In genomic region chr2:65268731-65269130, GRCm38 (mm10) we compare ENCODE assay signal across 17 mouse cellular contexts. TPM values are rescaled to one million over a fixed set of nuclear protein-coding genes. Genes with fewer than 3 reads are reported as not detected.
DNase-seq lines count a peak whose midpoint lies in the region; ATAC-seq and TF ChIP-seq lines count a peak whose summit lies in the region.
"Had no signal": no experiment of that assay in that cellular context is flagged by ENCODE, and none has a peak within 500 bp of the region (broad histone marks: within the 10 kb centered on the region; RNA-seq: fewer than 3 reads in every experiment).

No protein-coding gene starts in this region.

- H3K27me3 ChIP-seq in liver, adult 2 months (ENCODE audit: control insufficient read depth, insufficient read depth, low read length) = no peaks in the 10 kb centered on the region
- no peaks in the 10 kb centered on the region for H3K27me3 ChIP-seq in liver, embryonic 11.5 days (replicated peaks; ENCODE audit: control insufficient read depth, insufficient read depth, low read length)
- no peaks in the 10 kb centered on the region for H3K27me3 ChIP-seq in myocyte (ENCODE audit: control insufficient read depth, insufficient read depth, insufficient read length)
- H3K27me3 ChIP-seq: CH12.LX; embryonic facial prominence, embryonic 12.5 days; heart, embryonic 12.5 days; hindbrain, embryonic 15.5 days had no signal

- H3K36me3 ChIP-seq in liver, adult 2 months (ENCODE audit: control insufficient read depth, insufficient read depth, low read length) = no peaks in the 10 kb centered on the region
- no peaks in the 10 kb centered on the region for H3K36me3 ChIP-seq in liver, embryonic 11.5 days (ENCODE audit: control insufficient read depth, insufficient read depth, low read length)
- H3K36me3 ChIP-seq in myocyte (ENCODE audit: control insufficient read depth, insufficient read depth) = no peaks in the 10 kb centered on the region
- H3K36me3 ChIP-seq: embryonic facial prominence, embryonic 12.5 days; forebrain, embryonic 12.5 days; heart, embryonic 12.5 days; hindbrain, embryonic 15.5 days had no signal

- no peak overlapping the region for H3K27ac ChIP-seq in liver, adult 2 months (replicated peaks; ENCODE audit: insufficient read depth, low read depth, low read length)
- no peak overlapping the region for H3K27ac ChIP-seq in liver, embryonic 11.5 days (ENCODE audit: low read depth, low read length)
- H3K27ac ChIP-seq: embryonic facial prominence, embryonic 12.5 days; forebrain, embryonic 12.5 days; hindbrain, embryonic 15.5 days had no signal

- no peaks in the 10 kb centered on the region for H3K9me3 ChIP-seq in liver, embryonic 11.5 days (ENCODE audit: control insufficient read depth, low read length)
- H3K9me3 ChIP-seq: embryonic facial prominence, embryonic 12.5 days; forebrain, embryonic 12.5 days; heart, embryonic 12.5 days; hindbrain, embryonic 15.5 days had no signal

- H3ac ChIP-seq in myocyte (ENCODE audit: control insufficient read depth, insufficient read length) = no peak overlapping the region

- H3K79me2 ChIP-seq in liver, adult 2 months (ENCODE audit: control insufficient read depth, insufficient read depth, low read length) = no peaks in the 10 kb centered on the region
- no peaks in the 10 kb centered on the region for H3K79me2 ChIP-seq in myocyte (ENCODE audit: control insufficient read depth, insufficient read depth)

- DNase-seq in adrenal gland, adult 2 months = peak; percentile 57
- no peak for DNase-seq in adrenal gland, postnatal 4 days (ENCODE audit: low spot score in 2 of 2)
- peak; percentile 90 for DNase-seq in liver, adult 2 months (ENCODE audit: extremely low read depth, low read depth, low spot score)
- no peak for DNase-seq in liver, embryonic 11.5 days (ENCODE audit: low spot score)
- DNase-seq in NIH3T3 (ENCODE audit: low read depth) = peak; percentile 64
- DNase-seq in frontal cortex, postnatal 25 days (ENCODE audit: low spot score in 2 of 2) = no peak
- DNase-seq: cerebellum, adult 11-12 months; cerebellum, adult 9-10 months; cerebellum, postnatal 25 days; gastrocnemius, postnatal 14 days had no signal

- no peak overlapping the region for H3K9ac ChIP-seq in liver, adult 2 months (ENCODE audit: low read depth, low read length)
- no peak overlapping the region for H3K9ac ChIP-seq in liver, embryonic 11.5 days (ENCODE audit: low read depth, low read length)
- H3K9ac ChIP-seq: embryonic facial prominence, embryonic 12.5 days; forebrain, embryonic 12.5 days; heart, embryonic 12.5 days; hindbrain, embryonic 15.5 days had no signal

- TF ChIP-seq POLR2A in liver, adult 2 months (IDR thresholded peaks at IDR 0.05; ENCODE audit: extremely low read depth, insufficient read depth, low read length) = no peak
- TF ChIP-seq POLR2A in myocyte (IDR thresholded peaks at IDR 0.05; ENCODE audit: insufficient read length, low read depth) = no peak

- no peak overlapping the region for H3K4me3 ChIP-seq in liver, adult 2 months (ENCODE audit: insufficient read depth, low read depth, low read length)
- H3K4me3 ChIP-seq in liver, embryonic 11.5 days (ENCODE audit: low read depth, low read length) = no peak overlapping the region
- H3K4me3 ChIP-seq in myocyte = no peak overlapping the region
- H3K4me3 ChIP-seq: embryonic facial prominence, embryonic 12.5 days; forebrain, embryonic 12.5 days; heart, embryonic 12.5 days; hindbrain, embryonic 15.5 days had no signal

- no peak for TF ChIP-seq CTCF in liver, adult 2 months (IDR thresholded peaks at IDR 0.05; ENCODE audit: low read depth, low read length)

- H3K4me2 ChIP-seq in liver, embryonic 11.5 days = no peak overlapping the region
- no peak overlapping the region for H3K4me2 ChIP-seq in myocyte (ENCODE audit: low read depth)
- H3K4me2 ChIP-seq: embryonic facial prominence, embryonic 12.5 days; forebrain, embryonic 12.5 days; heart, embryonic 12.5 days; hindbrain, embryonic 15.5 days had no signal

- WGBS in liver, adult 2 months = 42% methylated on average over 6 of the region's 6 CpGs
- 88% methylated on average over 6 of the region's 6 CpGs for WGBS in liver, embryonic 11.5 days

- peaks cover 6% of the 10 kb centered on the region for H3K4me1 ChIP-seq in liver, adult 2 months (ENCODE audit: control insufficient read depth, insufficient read depth, low read length)
- no peaks in the 10 kb centered on the region for H3K4me1 ChIP-seq in liver, embryonic 11.5 days (replicated peaks; ENCODE audit: control insufficient read depth, insufficient read depth, low read length)
- H3K4me1 ChIP-seq: embryonic facial prominence, embryonic 12.5 days; heart, embryonic 12.5 days; hindbrain, embryonic 15.5 days had no signal

- ATAC-seq in liver, embryonic 11.5 days (replicated peaks; ENCODE audit: low FRiP score) = no peak
- ATAC-seq: forebrain, embryonic 16.5 days had no signal

TF ChIP-seq in myocyte, 11 proteins besides CTCF, POLR2A, EP300 and RAD21:
- 0 out of 2 replicates have a peak, but pooled peaks have one; percentile 6 for TF ChIP-seq CEBPB (IDR thresholded peaks at IDR 0.05; ENCODE audit: insufficient read depth, poor library complexity, severe bottlenecking)
- no peak for TF ChIP-seq TCF12 (IDR thresholded peaks at IDR 0.05; ENCODE audit: insufficient read depth, poor library complexity, severe bottlenecking)
TF ChIP-seq in myocyte: peak in this region for 1.

RNA-seq across cellular contexts. Expression of gene Cobll1, which starts 29.5 kb away (rescaled TPM):
- total RNA-seq in adrenal gland, adult 2 months (2021) = 100 to 1,000 TPM; 295 to 301 TPM
- polyA plus RNA-seq in adrenal gland, adult 2 months (2012; rRNA removed) = 48.1 and 58.3 TPM in 2 replicates
- total RNA-seq in adrenal gland, postnatal 4 days (2021) = 100 to 1,000 TPM; 148 to 149 TPM
- 13.6 and 16.0 TPM in 2 replicates for total RNA-seq in liver, adult 2 months (2014; rRNA removed)
- polyA plus RNA-seq in liver, adult 2 months (2012; rRNA removed) = 9.4 and 10.0 TPM in 2 replicates
- polyA plus RNA-seq in liver, embryonic 11.5 days (2014; fragmentation: Nextera tagmentation; extraction: Ambion mirVana) = 5.8 and 6.4 TPM in 2 replicates
- polyA plus RNA-seq in myocyte (2012; fragmentation: generic; extraction: Trizol) = 2.4 TPM

Comparison
In these comparisons a context has a peak if more than half of its experiments do, and no peak if none do; other contexts are left out.
1. DNase-seq: peak in adrenal gland, adult 2 months (single experiment), liver, adult 2 months (single experiment) and NIH3T3 (single experiment); none in adrenal gland, postnatal 4 days (0 of 2), liver, embryonic 11.5 days (single experiment) and frontal cortex, postnatal 25 days (0 of 2).